Mouse (Mus musculus) embryonic facial prominence, embryonic 14.5 days (tissue): ENCODE data around the gene Nupr1. TPM values are rescaled to one million over a fixed set of nuclear protein-coding genes. Genes with fewer than 3 reads are reported as not detected.
A peak's percentile ranks its signal among the peaks of the same experiment; 100 is the strongest.

Experiments
- ATAC-seq: fragments of 200-750 bp; cut with Nextera tagmentation; 2 replicates; pipeline ENCODE4 v1.8.0; 2017; ENCODE audit warnings: low read depth, moderate number of reproducible peaks, moderate TSS enrichment
- DNase-seq: peaks from one replicate; pipeline ENCODE4 v3.0.0-alpha.2; 2015; ENCODE audit warnings: low spot score
- H3K27ac ChIP-seq: fragments of 300-500 bp; sonication (generic); replicated peaks from 2 replicates; pipeline ENCODE4 v1.5.1; 2014; ENCODE audit warnings: low read depth, mild to moderate bottlenecking, low read length, moderate library complexity
- H3K27me3 ChIP-seq: fragments of 300-500 bp; sonication (generic); replicated peaks from 2 replicates; pipeline ENCODE4 v1.6.1; 2014; ENCODE audit warnings: low read length; ENCODE audit not compliant: control insufficient read depth, insufficient read depth
- H3K36me3 ChIP-seq: fragments of 300-500 bp; sonication (generic); 2 replicates; pipeline ENCODE4 v1.6.1; 2014; ENCODE audit warnings: low read length, mixed read lengths; ENCODE audit not compliant: control insufficient read depth, insufficient read depth
- H3K4me1 ChIP-seq: fragments of 300-500 bp; sonication (generic); 2 replicates; pipeline ENCODE4 v1.6.1; 2014; ENCODE audit warnings: antibody characterized with exemption, low read length; ENCODE audit not compliant: control insufficient read depth, insufficient read depth
- H3K4me2 ChIP-seq: fragments of 300-500 bp; sonication (generic); 2 replicates; pipeline ENCODE4 v1.6.1; 2014; ENCODE audit warnings: low read depth, mild to moderate bottlenecking, low read length, moderate library complexity, mixed read lengths
- H3K4me3 ChIP-seq: fragments of 300-500 bp; sonication (generic); 2 replicates; pipeline ENCODE4 v1.5.1; 2014; ENCODE audit warnings: low read depth, mild to moderate bottlenecking, low read length
- H3K9ac ChIP-seq: fragments of 300-500 bp; sonication (generic); 2 replicates; pipeline ENCODE4 v1.6.1; 2014; ENCODE audit warnings: low read depth, mild to moderate bottlenecking, low read length, moderate library complexity, mixed read lengths
- H3K9me3 ChIP-seq: fragments of 300-500 bp; sonication (generic); 2 replicates; pipeline ENCODE4 v1.6.1; 2016; ENCODE audit warnings: low read length; ENCODE audit not compliant: control insufficient read depth
- WGBS: fragments of 180-500 bp; shearing (Covaris S2); extraction: QIAGEN DNeasy Blood & Tissue Kit; methylation state at CpG from one replicate; pipeline ENCODE4 v1.1.7; 2014; 5-methylcytosine and 5-hydroxymethylcytosine counted together
- polyA plus RNA-seq: library from polyadenylated mRNA; unstranded; fragments of >200 nt; fragmentation: Nextera tagmentation; extraction: Ambion mirVana; gene quantifications from 2 replicates; pipeline ENCODE4 v1.2.1, GENCODE M21; 2014

The Nupr1 gene
- polyA plus RNA-seq, 1 experiment from 2014 or later, result 39.9 TPM

DNA sequence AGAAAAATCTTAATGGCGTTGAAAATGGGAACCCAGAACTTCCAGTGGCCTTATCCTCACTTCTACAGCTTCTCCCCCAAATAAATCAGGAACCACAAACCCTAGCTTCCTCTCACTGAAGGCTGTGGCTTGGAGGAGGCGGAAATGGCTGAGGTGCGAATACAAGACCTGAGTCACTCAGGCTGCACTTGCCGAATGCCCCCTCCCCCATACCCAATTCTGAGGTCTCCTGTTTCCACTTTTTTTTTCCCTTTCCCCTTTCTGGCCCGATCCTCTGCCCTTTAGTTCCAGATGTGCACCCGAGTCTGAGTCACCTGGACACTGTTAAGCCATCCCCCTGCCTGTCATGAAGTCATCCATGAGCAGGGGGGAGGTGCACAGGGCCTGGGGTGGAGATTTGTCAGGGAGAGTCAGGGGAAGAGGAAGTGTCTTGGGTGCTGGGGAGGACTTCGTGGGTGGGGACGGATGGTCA, 46.1 kb downstream of the Nupr1 start, which contains the start of gene Apobr:
Apobr (plus strand) TSS at position 437 of the 472 bp plus-strand sequence.
- DNase-seq (no peak), ATAC-seq (no peak)
- Histone ChIP-seq H3K4me1 (peaks cover 9% of the 10 kb centered on the region; the same call in 1 of the 2 replicates), H3K27ac (peak within 1 kb of the TSS; percentile 90), H3K9me3 (no peaks in the 10 kb centered on the region), H3K4me3 (peak within 1 kb of the TSS; percentile 57), H3K9ac (no peak within 1 kb of the TSS), H3K4me2 (peak within 1 kb of the TSS; percentile 76), H3K27me3 (no peaks in the 10 kb centered on the region), H3K36me3 (no peaks in the 10 kb centered on the region)
- WGBS, result 73% methylated on average over 8 of the region's 8 CpGs

GRCm38 (mm10) chr7:126583761-126584160, 46.9 kb downstream of the Nupr1 start:
- Histone ChIP-seq H3K9me3 (no peaks in the 10 kb centered on the region), H3K4me3 (peak overlapping the region; percentile 57), H3K4me2 (peak overlapping the region; percentile 76), H3K9ac (peak overlapping the region; percentile 66; the same call in 1 of the 2 replicates), H3K36me3 (peaks cover 2% of the 10 kb centered on the region), H3K4me1 (peaks cover 9% of the 10 kb centered on the region; the same call in 1 of the 2 replicates), H3K27ac (peak overlapping the region; percentile 90), H3K27me3 (no peaks in the 10 kb centered on the region)
- WGBS, result 55% methylated on average over 6 of the region's 6 CpGs
- no peak for DNase-seq
- no peak for ATAC-seq

GRCm38 (mm10) chr7:126583251-126583709, 47.4 kb downstream of the Nupr1 start:
- Histone ChIP-seq H3K4me3 (peak overlapping the region; percentile 57), H3K36me3 (peaks cover 6% of the 10 kb centered on the region), H3K27ac (peak overlapping the region; percentile 90), H3K4me1 (peaks cover 9% of the 10 kb centered on the region; the same call in 1 of the 2 replicates), H3K27me3 (no peaks in the 10 kb centered on the region), H3K9me3 (no peaks in the 10 kb centered on the region), H3K9ac (peak overlapping the region; percentile 66), H3K4me2 (peak overlapping the region; percentile 76)
- WGBS, result 1% methylated on average over 22 of the region's 22 CpGs
- peak; percentile 97 for DNase-seq
- ATAC-seq, result peak; percentile 89

DNA sequence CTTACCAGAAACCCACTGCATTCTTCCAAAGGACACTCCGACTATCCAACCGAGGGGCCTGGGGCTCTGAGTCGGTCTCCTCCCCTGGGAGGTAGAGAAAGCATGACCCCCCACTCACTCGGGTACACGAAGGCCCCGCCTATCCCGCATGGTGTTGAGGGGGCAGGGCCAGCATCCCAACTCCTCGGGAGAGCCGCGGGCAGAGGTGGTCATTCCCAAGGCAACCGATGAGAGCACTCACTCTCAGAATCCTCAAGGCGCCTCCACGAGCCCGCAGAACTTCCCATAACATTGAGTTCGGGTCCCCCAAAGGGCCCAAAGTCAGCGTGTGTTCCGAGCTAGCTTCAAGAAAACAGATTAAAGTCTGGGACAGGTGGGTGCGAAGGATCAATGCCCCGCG, 47.9 kb downstream of the Nupr1 start:
- DNase-seq (peak; percentile 38), ATAC-seq (peak; percentile 62)
- Histone ChIP-seq H3K27ac (peak overlapping the region; percentile 90; the same call in 1 of the 2 replicates), H3K4me2 (peak overlapping the region; percentile 76), H3K4me1 (peaks cover 9% of the 10 kb centered on the region; the same call in 1 of the 2 replicates), H3K27me3 (no peaks in the 10 kb centered on the region), H3K9me3 (no peaks in the 10 kb centered on the region), H3K9ac (peak overlapping the region; percentile 66), H3K36me3 (peaks cover 7% of the 10 kb centered on the region), H3K4me3 (peak overlapping the region; percentile 57)
- WGBS, result 2% methylated on average over 20 of the region's 20 CpGs

- H3K36me3 ChIP-seq, result peaks cover 15% of the 10 kb centered on the region
- H3K27ac ChIP-seq, result no peak overlapping the region
- no peak for ATAC-seq
- H3K4me1 ChIP-seq, result peaks cover 9% of the 10 kb centered on the region; the same call in 1 of the 2 replicates
- H3K9me3 ChIP-seq, result no peaks in the 10 kb centered on the region
- DNase-seq, result no peak
- 0 out of 2 replicates have a peak overlapping the region, but pooled peaks have one; percentile 76 for H3K4me2 ChIP-seq
- no peak overlapping the region for H3K9ac ChIP-seq
- no peak overlapping the region for H3K4me3 ChIP-seq
- H3K27me3 ChIP-seq, result no peaks in the 10 kb centered on the region
- 76% methylated on average over 6 of the region's 6 CpGs for WGBS
Observed at GRCm38 (mm10) chr7:126581661-126582060, 49.0 kb downstream of the Nupr1 start.

- 57% methylated on average over 8 of the region's 8 CpGs for WGBS
- Histone ChIP-seq H3K9ac (no peak overlapping the region), H3K4me3 (no peak overlapping the region), H3K27me3 (no peaks in the 10 kb centered on the region), H3K4me2 (no peak overlapping the region), H3K36me3 (peaks cover 28% of the 10 kb centered on the region), H3K4me1 (peaks cover 9% of the 10 kb centered on the region; the same call in 1 of the 2 replicates), H3K9me3 (no peaks in the 10 kb centered on the region), H3K27ac (no peak overlapping the region)
- ATAC-seq, result no peak
- peak; percentile 30 for DNase-seq
Observed at GRCm38 (mm10) chr7:126579172-126579571, 51.5 kb downstream of the Nupr1 start.

GRCm38 (mm10) chr7:126576946-126577345, 53.7 kb downstream of the Nupr1 start:
- Histone ChIP-seq H3K27me3 (no peaks in the 10 kb centered on the region), H3K4me2 (no peak overlapping the region), H3K36me3 (peaks cover 35% of the 10 kb centered on the region), H3K4me1 (0 out of 2 replicates have a peak, but pooled peaks cover 3% of the 10 kb centered on the region), H3K27ac (no peak overlapping the region), H3K9me3 (no peaks in the 10 kb centered on the region), H3K9ac (no peak overlapping the region), H3K4me3 (no peak overlapping the region)
- WGBS, result 49% methylated on average over 8 of the region's 8 CpGs
- peak; percentile 33 for DNase-seq
- ATAC-seq, result no peak
